Comparison of ENCODE assay signal across 18 mouse cellular contexts in the genomic region with DNA sequence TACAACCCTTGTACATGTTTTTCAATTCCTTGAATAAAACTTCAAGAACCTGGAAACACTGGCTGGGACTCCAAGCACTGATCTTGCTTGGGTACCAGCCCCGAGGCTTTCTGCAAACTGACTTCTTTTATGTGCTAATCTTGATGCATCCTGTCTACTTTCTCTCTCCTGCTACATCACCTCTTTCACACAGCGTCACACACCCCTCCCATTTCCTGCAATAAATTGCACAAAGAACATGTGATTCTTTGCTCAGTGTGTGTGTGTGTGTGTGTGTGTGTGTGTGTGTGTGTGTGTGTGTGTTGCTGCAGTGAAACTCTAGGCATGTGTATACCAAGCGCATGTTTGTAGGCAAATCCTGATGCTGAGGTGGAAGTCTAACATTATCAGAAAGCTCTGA.
DNase-seq lines count a peak whose midpoint lies in the region; ATAC-seq and TF ChIP-seq lines count a peak whose summit lies in the region.
"Had no signal": no experiment of that assay in that cellular context is flagged by ENCODE, and none has a peak within 500 bp of the region (broad histone marks: within the 10 kb centered on the region; RNA-seq: fewer than 3 reads in every experiment).

No protein-coding gene starts in this region.

- WGBS in spleen, adult 2 months = 26% methylated on average over 3 of the region's 3 CpGs

- H3K36me3 ChIP-seq in spleen, adult 2 months (ENCODE audit: control insufficient read depth, insufficient read depth, low read length) = no peaks in the 10 kb centered on the region
- H3K36me3 ChIP-seq: embryonic facial prominence, embryonic 15.5 days; intestine, embryonic 15.5 days; limb, embryonic 13.5 days had no signal

- no peaks in the 10 kb centered on the region for H3K27me3 ChIP-seq in spleen, adult 2 months (ENCODE audit: control insufficient read depth, insufficient read depth, low read length)
- H3K27me3 ChIP-seq: embryonic facial prominence, embryonic 15.5 days; intestine, embryonic 15.5 days; limb, embryonic 13.5 days had no signal

- no peaks in the 10 kb centered on the region for H3K4me1 ChIP-seq in spleen, adult 2 months (ENCODE audit: control insufficient read depth, insufficient read depth, insufficient read length)
- H3K4me1 ChIP-seq: embryonic facial prominence, embryonic 15.5 days; intestine, embryonic 15.5 days had no signal

- H3K27ac ChIP-seq in spleen, adult 2 months (ENCODE audit: insufficient read depth, low read length) = no peak overlapping the region
- H3K27ac ChIP-seq: embryonic facial prominence, embryonic 15.5 days; intestine, embryonic 15.5 days; kidney, postnatal 0 days; layer of hippocampus, adult 2 months; limb, embryonic 13.5 days had no signal

- TF ChIP-seq POLR2A in spleen, adult 2 months (IDR thresholded peaks at IDR 0.05; ENCODE audit: low read depth, low read length) = no peak

- DNase-seq in spleen, adult 2 months (ENCODE audit: low read depth in 1 of 2, low spot score in 2 of 2) = peak; percentile 12 to 29
- DNase-seq in spleen, postnatal 4 days (ENCODE audit: low spot score in 2 of 2) = no peak
- peak; percentile 74 for DNase-seq in T-cell, adult 2 months (ENCODE audit: low spot score)
- DNase-seq in thymus, postnatal 36 days = peak; percentile 38 to 60
- DNase-seq in kidney, adult 8-10 months = no peak
- no peak for DNase-seq in c-Kit-positive CD71-positive TER-119-positive erythroid progenitor cells, embryonic 14.5 days (ENCODE audit: low spot score)
- DNase-seq: adrenal gland, postnatal 36 days; cerebellum, adult 9-11 months; gastrocnemius, postnatal 10 days; lung, postnatal 10 days had no signal

- TF ChIP-seq CTCF in spleen, adult 2 months (IDR thresholded peaks at IDR 0.05; ENCODE audit: extremely low read depth, insufficient read depth, insufficient read length, insufficient replicate concordance) = no peak

- H3K4me3 ChIP-seq in spleen, adult 2 months (ENCODE audit: extremely low read depth, insufficient read depth, insufficient read length) = no peak overlapping the region
- H3K4me3 ChIP-seq: embryonic facial prominence, embryonic 15.5 days; intestine, embryonic 15.5 days; layer of hippocampus, adult 2 months; limb, embryonic 13.5 days; myocyte had no signal

- ATAC-seq in neutrophil, adult 5-6 weeks (ENCODE audit: extremely low read depth, insufficient number of reproducible peaks, low FRiP score, poor library complexity, severe bottlenecking) = 0 out of 2 replicates have a peak, but pooled peaks have one; percentile 26
- ATAC-seq in megakaryocyte-erythroid progenitor cell, adult 5-6 weeks (replicated peaks; ENCODE audit: low FRiP score, low TSS enrichment, poor library complexity, severe bottlenecking) = no peak
- ATAC-seq: intestine, embryonic 15.5 days had no signal

Comparison
In these comparisons a context has a peak if more than half of its experiments do, and no peak if none do; other contexts are left out.
1. DNase-seq: peak in spleen, adult 2 months (2 of 2), T-cell, adult 2 months (single experiment) and thymus, postnatal 36 days (2 of 2); none in spleen, postnatal 4 days (0 of 2), kidney, adult 8-10 months (0 of 2) and c-Kit-positive CD71-positive TER-119-positive erythroid progenitor cells, embryonic 14.5 days (single experiment).